Mouse (Mus musculus) C3H10T1/2 (cell line): Measurements from ENCODE around the gene Slc35g3. TPM values are rescaled to one million over a fixed set of nuclear protein-coding genes. Genes with fewer than 3 reads are reported as not detected.

Experiments used
- polyA plus RNA-seq, 2 experiments: library from polyadenylated mRNA; unstranded; fragments of >200 nt; fragmentation: generic; extraction: Trizol; gene quantifications; one replicate each; pipeline ENCODE4 v1.2.1; 2012; ENCODE audit warnings: missing spikeins in 2 of 2

The Slc35g3 gene
- under 1 TPM in 1 of 2 experiments, not detected in 1; 0.26 TPM for polyA plus RNA-seq

DNA sequence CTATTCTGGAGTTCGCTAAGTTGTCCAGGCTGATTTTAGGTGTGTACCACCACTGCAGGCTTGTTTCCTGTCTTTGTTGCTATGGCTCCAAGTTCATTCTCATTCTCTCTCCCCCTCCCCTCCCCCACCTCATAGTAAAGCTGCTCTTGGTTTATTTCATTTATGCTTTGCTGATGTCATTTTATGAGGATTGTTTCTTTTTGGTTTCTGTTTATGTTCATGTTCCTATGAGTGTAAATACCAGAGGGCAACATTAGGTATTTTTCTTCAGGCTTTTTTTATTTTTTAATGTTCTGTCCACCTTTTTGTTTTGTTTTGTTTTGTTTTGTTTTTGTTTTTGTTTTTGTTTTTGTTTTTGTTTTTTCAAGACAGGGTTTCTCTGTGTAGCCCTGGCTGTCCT lies at the start of gene Slc35g3:
TSS of gene Slc35g3 (minus strand) at position 101 of the 400 bp plus-strand sequence.

DNA sequence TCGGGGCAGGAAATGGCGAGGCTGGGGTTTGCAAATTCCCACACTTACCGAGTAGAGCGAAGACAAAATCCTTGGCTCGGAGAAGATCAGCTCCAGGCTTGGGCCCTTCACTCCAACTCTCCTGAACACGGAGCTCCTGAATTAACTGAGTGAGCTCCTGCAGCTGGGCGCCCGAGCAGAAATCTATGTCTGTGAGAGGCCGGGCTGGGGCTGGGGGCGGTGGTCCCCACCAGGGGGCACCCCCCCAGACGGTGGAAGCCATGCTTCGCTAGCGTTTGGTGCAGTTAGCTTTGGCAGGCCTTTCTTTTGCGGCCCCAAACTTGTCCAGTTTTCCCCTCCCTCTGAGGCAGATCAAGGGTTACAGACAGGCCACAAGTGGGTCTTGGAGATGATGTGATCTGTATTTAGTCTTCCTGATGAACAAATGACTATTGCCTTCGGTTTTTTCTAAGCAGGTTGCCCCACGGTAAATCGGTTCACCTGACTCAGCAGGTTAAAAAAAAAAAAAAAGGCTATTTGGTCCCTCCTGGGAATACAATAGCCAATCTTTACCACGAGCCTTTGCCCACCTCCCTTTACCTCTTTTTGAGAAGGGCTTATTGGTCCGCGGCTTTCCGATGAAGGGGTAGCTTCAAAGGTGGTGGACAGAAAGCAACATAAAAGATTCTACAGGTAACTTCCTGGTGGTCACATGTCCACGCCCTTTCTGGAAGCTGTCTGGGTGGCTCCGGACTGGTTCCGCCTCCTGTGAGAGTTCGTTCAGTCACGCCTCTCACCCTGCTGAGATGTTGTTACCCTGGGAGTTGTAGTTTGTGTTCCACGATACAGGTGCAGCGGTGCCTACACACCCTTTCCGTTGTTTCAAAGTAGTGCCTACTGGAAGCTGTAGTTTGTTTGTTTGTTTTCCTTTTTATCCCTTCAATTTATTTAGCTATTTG lies 43.5 kb upstream of the Slc35g3 start, which contains the start of gene Tmem102:
TSS of gene Tmem102 (minus strand) at position 653 of the 938 bp plus-strand sequence.

GRCm38 (mm10) chr11:69801379-69801977 lies 39.7 kb upstream of the Slc35g3 start, which contains the start of gene Fgf11:
Gene Fgf11, minus strand, starts transcription at chr11:69801857.

GRCm38 (mm10) chr11:69795168-69795982 lies 33.6 kb upstream of the Slc35g3 start, which contains the start of gene Chrnb1:
Gene Chrnb1, minus strand, starts transcription at chr11:69795943.

GRCm38 (mm10) chr11:69765221-69766125 lies 3.7 kb upstream of the Slc35g3 start, which contains the start of gene Zbtb4:
Gene Zbtb4, plus strand, starts transcription at chr11:69765912.

GRCm38 (mm10) chr11:69758478-69758970 lies 3.2 kb downstream of the Slc35g3 start, which contains the start of gene Polr2a:
Gene Polr2a, minus strand, starts transcription at chr11:69758637.

Other genes starting within 250 kb of the Slc35g3 start
- 1 to 10 TPM in 1 of 2 experiments, under 1 TPM in 1; 0.02 to 1.6 TPM for gene Dnah2, start 212.9 kb downstream of the Slc35g3 start, polyA plus RNA-seq
- 1 to 10 TPM in 1 of 2 experiments, under 1 TPM in 1; 0.14 to 1.5 TPM for gene Efnb3, start 201.8 kb downstream of the Slc35g3 start, polyA plus RNA-seq
- 10 to 100 TPM; 14.8 to 24.4 TPM for gene Wrap53, start 181.7 kb downstream of the Slc35g3 start, polyA plus RNA-seq
- 100 to 1,000 TPM; 156 to 242 TPM for gene Trp53, start 181.6 kb downstream of the Slc35g3 start, polyA plus RNA-seq
- 1 to 10 TPM in 1 of 2 experiments, under 1 TPM in 1; 0.05 to 1.3 TPM for gene Atp1b2, start 156.0 kb downstream of the Slc35g3 start, polyA plus RNA-seq
- gene Shbg, start 144.1 kb downstream of the Slc35g3 start, polyA plus RNA-seq: not detected
- 10 to 100 TPM in 1 of 2 experiments, 1 to 10 TPM in 1; 4.4 to 16.8 TPM for gene Sat2, start 139.9 kb downstream of the Slc35g3 start, polyA plus RNA-seq
- 10 to 100 TPM; 29.4 to 66.7 TPM for gene Fxr2, start 129.0 kb downstream of the Slc35g3 start, polyA plus RNA-seq
- under 1 TPM; 0.05 to 0.25 TPM for gene Sox15, start 106.7 kb downstream of the Slc35g3 start, polyA plus RNA-seq
- gene Mpdu1, start 99.3 kb downstream of the Slc35g3 start, polyA plus RNA-seq: 100 to 1,000 TPM in 1 of 2 experiments, 10 to 100 TPM in 1; 98.1 to 128 TPM
- 1 to 10 TPM; 1.8 to 3.0 TPM for gene Cd68, start 95.8 kb downstream of the Slc35g3 start, polyA plus RNA-seq
- 100 to 1,000 TPM; 336 to 467 TPM for gene Eif4a1, start 89.5 kb downstream of the Slc35g3 start, polyA plus RNA-seq
- gene Senp3, start 79.9 kb downstream of the Slc35g3 start, polyA plus RNA-seq: 10 to 100 TPM; 51.2 to 71.3 TPM
- 1 to 10 TPM; 1.1 to 6.9 TPM for gene Tnfsf13, start 76.2 kb downstream of the Slc35g3 start, polyA plus RNA-seq
- gene Tnfsf12, start 66.1 kb downstream of the Slc35g3 start, polyA plus RNA-seq: 100 to 1,000 TPM in 1 of 2 experiments, 10 to 100 TPM in 1; 34.3 to 119 TPM
- gene Tnfsfm13, start 65.9 kb downstream of the Slc35g3 start, polyA plus RNA-seq: 10 to 100 TPM in 1 of 2 experiments, 1 to 10 TPM in 1; 6.4 to 30.3 TPM
- gene Polr2a, start 3.3 kb downstream of the Slc35g3 start, polyA plus RNA-seq: 100 to 1,000 TPM in 1 of 2 experiments, 10 to 100 TPM in 1; 42.8 to 126 TPM
- 10 to 100 TPM in 1 of 2 experiments, 1 to 10 TPM in 1; 1.2 to 14.4 TPM for gene Zbtb4, start 3.9 kb upstream of the Slc35g3 start, polyA plus RNA-seq
- under 1 TPM; 0.63 to 0.89 TPM for gene Chrnb1, start 34.0 kb upstream of the Slc35g3 start, polyA plus RNA-seq
- gene Fgf11, start 39.9 kb upstream of the Slc35g3 start, polyA plus RNA-seq: under 1 TPM; 0.01 to 0.31 TPM
- under 1 TPM; 0.01 to 0.05 TPM for gene Tmem102, start 43.7 kb upstream of the Slc35g3 start, polyA plus RNA-seq
- not detected for gene Gm39566, start 53.3 kb upstream of the Slc35g3 start, polyA plus RNA-seq
- gene Spem2, start 56.5 kb upstream of the Slc35g3 start, polyA plus RNA-seq: not detected
- gene Spem1, start 60.2 kb upstream of the Slc35g3 start, polyA plus RNA-seq: under 1 TPM; 0.02 to 0.07 TPM
- 10 to 100 TPM in 1 of 2 experiments, 1 to 10 TPM in 1; 4.3 to 49.8 TPM for gene Nlgn2, start 75.8 kb upstream of the Slc35g3 start, polyA plus RNA-seq
- gene Tmem256, start 76.5 kb upstream of the Slc35g3 start, polyA plus RNA-seq: 100 to 1,000 TPM; 452 to 473 TPM
- 100 to 1,000 TPM in 1 of 2 experiments, 10 to 100 TPM in 1; 45.7 to 171 TPM for gene Plscr3, start 84.4 kb upstream of the Slc35g3 start, polyA plus RNA-seq
- not detected for gene Tnk1, start 96.8 kb upstream of the Slc35g3 start, polyA plus RNA-seq
- gene Tmem95, start 116.0 kb upstream of the Slc35g3 start, polyA plus RNA-seq: not detected
- 10 to 100 TPM in 1 of 2 experiments, 1 to 10 TPM in 1; 5.0 to 12.3 TPM for gene Kctd11, start 119.4 kb upstream of the Slc35g3 start, polyA plus RNA-seq
- under 1 TPM; 0.04 to 0.07 TPM for gene Acap1, start 133.6 kb upstream of the Slc35g3 start, polyA plus RNA-seq
- 1 to 10 TPM; 1.6 to 9.9 TPM for gene 2810408A11Rik, start 139.0 kb upstream of the Slc35g3 start, polyA plus RNA-seq
- 10 to 100 TPM; 13.1 to 24.7 TPM for gene Neurl4, start 139.1 kb upstream of the Slc35g3 start, polyA plus RNA-seq
- 10 to 100 TPM; 66.9 to 94.9 TPM for gene Gps2, start 151.9 kb upstream of the Slc35g3 start, polyA plus RNA-seq
- gene Eif5a, start 160.0 kb upstream of the Slc35g3 start, polyA plus RNA-seq: 1,000 to 10,000 TPM in 1 of 2 experiments, 100 to 1,000 TPM in 1; 812 to 3,163 TPM
- under 1 TPM in 1 of 2 experiments, not detected in 1; 0.13 TPM for gene Ybx2, start 173.8 kb upstream of the Slc35g3 start, polyA plus RNA-seq
- under 1 TPM; 0.02 to 0.39 TPM for gene Slc2a4, start 186.2 kb upstream of the Slc35g3 start, polyA plus RNA-seq
- under 1 TPM in 1 of 2 experiments, not detected in 1; 0.15 TPM for gene Cldn7, start 202.8 kb upstream of the Slc35g3 start, polyA plus RNA-seq
- 100 to 1,000 TPM; 189 to 229 TPM for gene Ctdnep1, start 219.2 kb upstream of the Slc35g3 start, polyA plus RNA-seq
- gene Elp5, start 220.5 kb upstream of the Slc35g3 start, polyA plus RNA-seq: 100 to 1,000 TPM in 1 of 2 experiments, 10 to 100 TPM in 1; 93.9 to 141 TPM
- 100 to 1,000 TPM; 710 to 827 TPM for gene Gabarap, start 229.2 kb upstream of the Slc35g3 start, polyA plus RNA-seq
- gene Phf23, start 233.8 kb upstream of the Slc35g3 start, polyA plus RNA-seq: 10 to 100 TPM; 66.5 to 68.8 TPM
- 10 to 100 TPM; 22.0 to 49.6 TPM for gene Dvl2, start 238.6 kb upstream of the Slc35g3 start, polyA plus RNA-seq